Mouse (Mus musculus) intestine, embryonic 15.5 days (tissue): ENCODE data around the gene Nell1. TPM values are rescaled to one million over a fixed set of nuclear protein-coding genes. Genes with fewer than 3 reads are reported as not detected.

Source experiments
- ATAC-seq: fragments of 200-750 bp; cut with Nextera tagmentation; 2 replicates; pipeline ENCODE4 v1.8.0; 2017; ENCODE audit warnings: moderate TSS enrichment, moderate library complexity
- H3K27ac ChIP-seq: fragments of 300-500 bp; sonication (generic); 2 replicates; pipeline ENCODE4 v1.5.1; 2015; ENCODE audit warnings: mild to moderate bottlenecking, inconsistent platforms
- H3K27me3 ChIP-seq: fragments of 300-500 bp; sonication (generic); replicated peaks from 2 replicates; pipeline ENCODE4 v1.6.1; 2015; ENCODE audit warnings: inconsistent platforms
- H3K36me3 ChIP-seq: fragments of 300-500 bp; sonication (generic); 2 replicates; pipeline ENCODE4 v1.6.1; 2015; ENCODE audit warnings: inconsistent platforms
- H3K4me1 ChIP-seq: fragments of 300-500 bp; sonication (generic); replicated peaks from 2 replicates; pipeline ENCODE4 v1.6.1; 2015; ENCODE audit warnings: inconsistent platforms
- H3K4me2 ChIP-seq: fragments of 300-500 bp; sonication (generic); replicated peaks from 2 replicates; pipeline ENCODE4 v1.6.1; 2015; ENCODE audit warnings: mild to moderate bottlenecking, inconsistent platforms
- H3K4me3 ChIP-seq: fragments of 300-500 bp; sonication (generic); replicated peaks from 2 replicates; pipeline ENCODE4 v1.5.1; 2015; ENCODE audit warnings: inconsistent platforms
- H3K9ac ChIP-seq: fragments of 300-500 bp; sonication (generic); 2 replicates; pipeline ENCODE4 v1.6.1; 2015; ENCODE audit warnings: inconsistent platforms
- H3K9me3 ChIP-seq: fragments of 300-500 bp; sonication (generic); 2 replicates; pipeline ENCODE4 v1.6.1; 2016; ENCODE audit warnings: inconsistent platforms
- WGBS: fragments of 180-500 bp; shearing (Covaris S2); methylation state at CpG from one replicate; pipeline ENCODE4 v1.1.7; 2015; 5-methylcytosine and 5-hydroxymethylcytosine counted together
- polyA plus RNA-seq: library from polyadenylated mRNA; unstranded; fragments of >200 nt; fragmentation: Nextera tagmentation; extraction: Ambion mirVana; gene quantifications from 2 replicates; pipeline ENCODE4 v1.2.1, GENCODE M21; 2015

Nell1 gene
- polyA plus RNA-seq, 1 experiment from 2014 or later: 4.0 TPM

DNA sequence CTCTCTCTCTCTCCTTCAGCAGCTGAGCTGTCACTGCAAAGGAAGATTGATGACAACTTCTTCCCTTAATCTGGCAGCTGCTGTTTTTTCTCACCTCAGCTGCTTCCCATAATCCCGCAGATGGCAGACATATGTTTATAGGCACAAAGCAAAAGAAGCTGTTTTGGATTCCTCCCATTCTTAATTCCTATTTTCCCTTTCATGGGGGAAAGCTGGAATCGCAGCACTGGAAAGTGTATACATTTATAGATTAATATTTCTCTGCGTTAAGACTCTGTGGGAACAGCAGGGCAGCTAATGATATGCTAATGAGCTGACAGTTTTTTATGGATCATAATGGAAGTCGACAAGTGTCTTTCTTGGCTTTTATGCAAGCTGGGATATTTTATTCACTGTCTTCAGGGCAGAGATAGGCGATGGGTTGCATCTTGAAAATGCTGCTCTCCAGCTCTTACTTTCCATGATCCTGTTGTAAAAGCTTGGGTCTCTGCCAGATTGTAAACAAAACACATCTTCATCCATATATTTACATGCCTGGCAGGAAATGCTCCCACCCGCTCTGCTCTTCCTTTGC lies 236.1 kb downstream of the Nell1 start:
- WGBS: 26% methylated on average over 6 of the region's 6 CpGs
- ATAC-seq: peak; percentile 82

DNA sequence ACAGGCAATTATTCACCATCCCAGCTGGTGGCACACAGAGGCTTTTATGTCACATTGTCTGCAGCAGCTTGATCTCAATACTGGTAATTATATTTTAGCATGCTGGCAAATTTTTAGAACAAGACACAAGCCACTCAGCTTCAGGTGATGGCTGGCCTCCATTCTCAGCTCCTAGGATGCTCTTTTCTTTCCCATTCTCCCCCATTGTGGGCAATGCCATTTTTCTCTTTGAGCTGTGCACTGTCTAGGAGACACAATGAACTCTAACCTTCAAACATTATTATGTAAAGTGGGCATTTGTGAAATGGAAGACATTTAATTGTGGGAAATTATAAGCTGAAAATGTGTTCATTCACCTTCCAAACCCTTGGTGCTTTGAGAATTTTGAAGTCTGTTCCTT lies 247.2 kb downstream of the Nell1 start:
- Histone ChIP-seq H3K4me2 (no peak overlapping the region), H3K9me3 (no peaks in the 10 kb centered on the region), H3K4me3 (no peak overlapping the region), H3K36me3 (no peaks in the 10 kb centered on the region), H3K4me1 (no peaks in the 10 kb centered on the region), H3K27ac (no peak overlapping the region), H3K9ac (no peak overlapping the region), H3K27me3 (no peaks in the 10 kb centered on the region)
- no peak for ATAC-seq

More for the DNA sequence above, 236.1 kb downstream of the Nell1 start:
- Histone ChIP-seq H3K27ac (no peak overlapping the region), H3K4me1 (no peaks in the 10 kb centered on the region), H3K36me3 (no peaks in the 10 kb centered on the region), H3K9ac (no peak overlapping the region), H3K9me3 (no peaks in the 10 kb centered on the region), H3K27me3 (no peaks in the 10 kb centered on the region), H3K4me3 (no peak overlapping the region), H3K4me2 (no peak overlapping the region)

DNA sequence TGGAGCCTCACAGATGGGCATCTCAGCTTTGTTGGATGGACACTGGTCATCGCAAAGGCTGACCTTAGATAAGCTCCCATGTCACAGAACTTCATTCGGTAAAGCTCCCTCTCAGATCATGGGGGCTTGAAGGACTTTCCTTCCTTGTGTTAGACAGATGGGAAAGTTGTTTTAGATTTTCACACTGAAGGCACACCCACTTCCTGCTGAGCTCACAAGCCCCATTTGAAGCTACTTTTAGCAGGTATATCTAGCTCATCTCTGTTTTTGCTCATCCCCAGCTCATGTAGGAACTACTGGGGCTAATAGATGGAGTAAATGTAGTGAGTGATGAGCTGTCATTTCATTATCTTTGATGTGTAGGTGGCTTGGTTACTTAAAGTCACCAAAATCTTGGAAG lies 252.0 kb downstream of the Nell1 start:
- H3K4me1 ChIP-seq: no peaks in the 10 kb centered on the region
- no peak overlapping the region for H3K4me2 ChIP-seq
- ATAC-seq: no peak
- no peak overlapping the region for H3K27ac ChIP-seq
- H3K9me3 ChIP-seq: no peaks in the 10 kb centered on the region
- H3K27me3 ChIP-seq: no peaks in the 10 kb centered on the region
- H3K4me3 ChIP-seq: no peak overlapping the region
- no peaks in the 10 kb centered on the region for H3K36me3 ChIP-seq
- WGBS: 81% methylated on average over 2 of the region's 2 CpGs
- H3K9ac ChIP-seq: no peak overlapping the region

DNA sequence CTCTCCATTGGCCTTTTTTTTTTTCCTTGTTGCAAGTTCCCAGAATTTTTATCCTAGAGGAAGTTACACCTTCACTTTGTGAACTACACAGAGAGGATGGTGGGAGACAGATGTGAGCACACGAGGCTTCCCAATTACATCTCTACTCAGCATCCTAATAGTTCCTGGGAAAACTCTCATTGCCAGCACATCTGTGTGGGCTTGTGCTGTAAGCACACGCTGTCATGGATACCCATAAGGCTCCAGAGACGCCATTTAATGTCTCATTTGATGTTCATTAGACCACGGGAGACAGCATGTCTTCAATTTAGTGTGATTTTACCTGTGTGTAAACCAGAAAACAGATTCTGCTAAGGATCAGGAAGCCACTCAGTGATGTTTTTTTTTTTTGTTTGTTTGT lies 253.6 kb downstream of the Nell1 start:
- H3K27ac ChIP-seq: no peak overlapping the region
- 73% methylated on average over 4 of the region's 4 CpGs for WGBS
- H3K36me3 ChIP-seq: no peaks in the 10 kb centered on the region
- H3K4me3 ChIP-seq: no peak overlapping the region
- no peaks in the 10 kb centered on the region for H3K4me1 ChIP-seq
- H3K9me3 ChIP-seq: no peaks in the 10 kb centered on the region
- no peak overlapping the region for H3K4me2 ChIP-seq
- no peak for ATAC-seq
- H3K9ac ChIP-seq: no peak overlapping the region
- no peaks in the 10 kb centered on the region for H3K27me3 ChIP-seq

DNA sequence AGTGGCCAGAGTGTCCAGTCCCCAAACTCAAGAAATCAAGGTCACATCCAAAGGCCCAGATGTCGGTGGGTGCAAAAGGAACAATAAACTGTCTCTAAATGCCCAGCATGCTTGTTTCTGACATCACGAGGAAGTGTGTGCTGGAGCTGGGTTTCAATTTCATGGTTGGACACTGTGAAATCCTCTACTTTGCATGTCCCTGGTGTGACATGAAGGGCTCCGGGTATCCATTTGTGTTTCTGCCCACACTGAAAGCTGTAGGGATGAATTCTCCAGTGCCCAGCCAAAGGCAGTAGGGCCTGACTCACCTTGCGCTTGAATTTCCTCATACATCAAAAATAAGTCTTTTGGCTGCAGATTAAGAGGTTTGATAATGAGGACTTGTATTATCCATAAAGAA lies 266.5 kb downstream of the Nell1 start:
- no peak overlapping the region for H3K4me2 ChIP-seq
- ATAC-seq: no peak
- H3K27ac ChIP-seq: no peak overlapping the region
- no peak overlapping the region for H3K4me3 ChIP-seq
- H3K9ac ChIP-seq: no peak overlapping the region
- no peaks in the 10 kb centered on the region for H3K36me3 ChIP-seq
- WGBS: 90% methylated on average over 4 of the region's 4 CpGs
- H3K27me3 ChIP-seq: no peaks in the 10 kb centered on the region
- H3K9me3 ChIP-seq: no peaks in the 10 kb centered on the region
- H3K4me1 ChIP-seq: no peaks in the 10 kb centered on the region

DNA sequence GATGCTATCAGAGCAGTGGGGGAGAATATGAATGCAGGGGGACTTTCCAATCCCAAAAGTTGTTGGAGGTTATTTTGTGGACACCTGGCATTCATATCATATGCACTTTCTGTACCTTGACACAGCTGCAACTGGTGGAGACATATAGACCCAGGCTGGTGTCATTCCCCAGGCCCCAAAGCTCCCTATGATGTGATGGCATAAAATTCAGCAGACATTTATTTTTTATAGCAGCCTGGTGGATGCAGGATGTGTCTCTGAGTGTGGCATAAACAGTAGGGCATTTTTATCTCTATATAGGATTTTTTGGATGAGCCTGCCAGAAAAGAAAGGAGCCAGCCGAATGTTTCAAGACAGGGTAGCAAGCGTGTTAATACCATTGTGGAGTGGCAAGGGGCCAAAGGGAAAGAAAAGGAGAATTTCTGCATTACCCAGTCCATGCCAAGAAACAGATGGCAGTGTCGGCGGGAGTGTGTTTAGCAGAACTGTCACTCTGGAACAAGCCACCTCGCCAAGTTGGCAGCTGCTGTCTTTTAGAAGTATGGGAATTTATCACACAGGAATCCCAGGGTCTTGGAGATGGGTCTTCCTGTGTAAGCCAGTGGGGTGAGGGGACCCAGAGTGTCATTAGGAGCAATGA lies 267.1 kb downstream of the Nell1 start:
- H3K27ac ChIP-seq: no peak overlapping the region
- no peaks in the 10 kb centered on the region for H3K4me1 ChIP-seq
- no peak for ATAC-seq
- no peaks in the 10 kb centered on the region for H3K27me3 ChIP-seq
- WGBS: 55% methylated on average over 5 of the region's 5 CpGs
- H3K9me3 ChIP-seq: no peaks in the 10 kb centered on the region
- no peaks in the 10 kb centered on the region for H3K36me3 ChIP-seq
- no peak overlapping the region for H3K4me2 ChIP-seq
- H3K4me3 ChIP-seq: no peak overlapping the region
- H3K9ac ChIP-seq: no peak overlapping the region

DNA sequence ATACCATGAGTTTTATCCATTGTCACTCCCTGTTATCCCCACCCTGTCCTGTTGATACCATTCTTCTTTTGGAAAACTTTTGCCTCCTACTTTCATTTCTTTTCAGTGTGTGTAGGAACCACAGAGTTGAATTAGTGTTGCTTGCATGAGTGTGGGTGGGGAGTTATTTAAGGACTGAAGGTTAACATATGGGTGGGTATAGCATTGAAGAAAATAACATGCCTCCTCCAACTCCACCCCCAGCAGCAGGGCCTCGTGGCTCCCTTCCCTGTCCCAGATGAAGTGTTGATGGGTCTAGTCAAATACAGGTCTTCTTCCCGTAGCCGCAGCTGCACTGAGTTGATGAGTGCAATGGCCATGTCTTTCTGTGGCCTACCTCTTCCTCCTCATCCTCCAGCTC lies 278.5 kb downstream of the Nell1 start:
- H3K27ac ChIP-seq: no peak overlapping the region
- no peaks in the 10 kb centered on the region for H3K9me3 ChIP-seq
- no peaks in the 10 kb centered on the region for H3K36me3 ChIP-seq
- H3K4me3 ChIP-seq: no peak overlapping the region
- H3K4me2 ChIP-seq: no peak overlapping the region
- no peaks in the 10 kb centered on the region for H3K27me3 ChIP-seq
- WGBS: 82% methylated on average over 3 of the region's 3 CpGs
- ATAC-seq: no peak
- H3K9ac ChIP-seq: no peak overlapping the region
- H3K4me1 ChIP-seq: no peaks in the 10 kb centered on the region

DNA sequence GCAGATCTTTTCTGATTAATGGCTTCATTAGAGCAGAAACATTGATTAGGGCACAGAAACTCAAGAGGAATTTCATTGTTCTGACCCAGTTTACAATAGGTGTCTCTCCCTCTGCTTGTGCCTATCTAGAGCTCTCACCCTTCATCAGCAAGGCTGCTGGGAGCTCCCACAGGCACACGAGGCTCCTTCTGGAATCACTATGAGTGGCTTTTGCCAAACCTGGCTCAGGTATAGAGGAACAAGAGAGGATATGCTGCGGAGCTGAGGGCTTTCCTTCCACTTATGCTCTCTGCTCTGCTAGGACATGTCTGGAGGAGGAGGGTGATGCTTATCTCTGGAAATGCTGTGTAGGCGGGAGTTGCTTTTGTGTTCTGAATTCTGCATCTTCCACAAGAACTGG lies 285.4 kb downstream of the Nell1 start:
- no peak for ATAC-seq
- 75% methylated on average over 3 of the region's 3 CpGs for WGBS
- Histone ChIP-seq H3K27me3 (no peaks in the 10 kb centered on the region), H3K27ac (no peak overlapping the region), H3K9ac (no peak overlapping the region), H3K4me1 (no peaks in the 10 kb centered on the region), H3K4me3 (no peak overlapping the region), H3K9me3 (no peaks in the 10 kb centered on the region), H3K36me3 (no peaks in the 10 kb centered on the region), H3K4me2 (no peak overlapping the region)

DNA sequence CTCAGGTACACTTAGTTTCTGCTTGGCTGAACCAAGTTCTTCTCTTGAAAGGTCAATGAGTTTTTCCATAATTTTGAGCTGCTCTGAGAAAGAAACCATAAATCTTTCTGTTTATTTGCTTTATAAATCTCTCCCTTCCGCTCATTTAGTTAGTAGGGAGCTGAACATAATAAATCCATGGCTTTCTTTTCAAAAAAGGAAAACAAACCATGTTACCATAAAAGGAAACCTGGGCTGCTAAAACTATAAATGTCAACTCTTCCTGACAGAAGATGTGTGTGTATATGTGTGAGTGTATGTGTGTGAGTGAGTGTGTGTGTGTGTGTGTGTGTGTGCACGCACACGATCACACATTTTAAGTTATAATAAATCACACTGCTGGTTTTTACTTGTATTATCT lies 320.8 kb downstream of the Nell1 start:
- no peaks in the 10 kb centered on the region for H3K27me3 ChIP-seq
- WGBS: 45% methylated on average over 3 of the region's 3 CpGs
- no peak overlapping the region for H3K9ac ChIP-seq
- H3K4me1 ChIP-seq: no peaks in the 10 kb centered on the region
- no peak overlapping the region for H3K4me3 ChIP-seq
- no peaks in the 10 kb centered on the region for H3K9me3 ChIP-seq
- H3K4me2 ChIP-seq: no peak overlapping the region
- H3K27ac ChIP-seq: no peak overlapping the region
- no peak for ATAC-seq
- H3K36me3 ChIP-seq: no peaks in the 10 kb centered on the region

DNA sequence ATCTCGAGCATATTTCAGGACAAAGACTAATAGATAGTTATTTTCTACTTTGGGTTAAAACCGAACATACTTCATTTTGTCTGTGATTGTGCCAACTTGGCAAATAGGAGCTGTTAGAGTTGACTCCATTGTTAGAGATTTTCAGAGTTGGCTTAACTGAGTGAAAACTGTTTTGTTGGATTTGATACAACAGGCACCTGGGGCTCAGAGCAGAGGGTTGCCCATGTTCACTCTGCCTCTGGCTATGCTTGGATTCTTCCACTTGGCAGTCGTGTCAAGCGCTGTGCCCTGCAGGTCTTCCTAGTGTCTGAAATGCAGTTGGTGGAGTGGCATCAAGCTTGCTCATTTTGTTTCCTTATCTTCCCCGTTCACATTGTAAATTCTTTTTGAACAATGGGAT lies 363.6 kb downstream of the Nell1 start:
- 82% methylated on average over 5 of the region's 5 CpGs for WGBS
- Histone ChIP-seq H3K4me2 (no peak overlapping the region), H3K36me3 (no peaks in the 10 kb centered on the region), H3K4me1 (no peaks in the 10 kb centered on the region), H3K27ac (no peak overlapping the region), H3K27me3 (no peaks in the 10 kb centered on the region), H3K4me3 (no peak overlapping the region), H3K9ac (no peak overlapping the region), H3K9me3 (no peaks in the 10 kb centered on the region)
- ATAC-seq: no peak

DNA sequence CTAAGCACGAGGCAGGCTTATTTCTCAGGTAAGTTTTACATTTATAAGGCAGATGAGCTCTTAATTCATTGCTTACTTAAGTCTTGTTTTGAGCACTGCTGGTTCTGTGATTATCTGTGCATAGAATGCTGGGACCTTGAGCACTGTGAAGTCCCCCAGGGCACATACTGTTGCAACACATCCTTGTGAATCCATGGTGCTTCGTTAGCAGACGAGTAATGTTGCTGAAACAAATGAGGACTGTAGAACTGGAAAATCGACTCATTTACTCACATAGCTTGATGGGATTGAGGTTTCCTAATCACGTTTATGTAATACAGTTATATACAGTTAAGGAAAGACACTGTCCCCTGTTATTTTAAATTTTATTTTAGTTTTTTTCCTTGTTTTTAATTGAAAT lies 364.1 kb downstream of the Nell1 start:
- H3K27ac ChIP-seq: no peak overlapping the region
- H3K36me3 ChIP-seq: no peaks in the 10 kb centered on the region
- H3K4me1 ChIP-seq: no peaks in the 10 kb centered on the region
- no peak for ATAC-seq
- H3K4me2 ChIP-seq: no peak overlapping the region
- WGBS: 73% methylated on average over 5 of the region's 5 CpGs
- no peaks in the 10 kb centered on the region for H3K9me3 ChIP-seq
- H3K9ac ChIP-seq: no peak overlapping the region
- no peaks in the 10 kb centered on the region for H3K27me3 ChIP-seq
- no peak overlapping the region for H3K4me3 ChIP-seq

DNA sequence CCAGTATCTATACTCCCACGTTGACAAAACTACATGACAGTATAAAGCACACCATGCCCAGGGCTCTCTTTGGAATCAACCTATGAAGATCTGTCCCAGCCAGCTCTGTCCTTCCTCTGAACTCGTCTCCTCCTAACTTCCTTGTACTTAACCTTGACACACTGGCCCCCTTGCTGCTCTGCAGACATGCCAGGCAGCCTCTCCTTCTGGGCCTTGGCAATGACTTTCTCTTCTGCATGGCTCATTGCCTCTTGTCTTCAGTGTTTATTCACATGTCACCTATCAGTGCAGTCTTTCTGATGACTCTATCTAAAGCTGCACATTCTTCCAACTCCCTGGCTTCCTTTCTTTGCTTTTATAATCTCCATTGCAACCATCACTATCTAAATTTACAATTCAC lies 376.9 kb downstream of the Nell1 start:
- no peak overlapping the region for H3K4me3 ChIP-seq
- no peak for ATAC-seq
- no peak overlapping the region for H3K27ac ChIP-seq
- H3K4me1 ChIP-seq: no peaks in the 10 kb centered on the region
- 54% methylated on average over 2 of the region's 2 CpGs for WGBS
- no peak overlapping the region for H3K9ac ChIP-seq
- H3K36me3 ChIP-seq: no peaks in the 10 kb centered on the region
- no peak overlapping the region for H3K4me2 ChIP-seq
- H3K9me3 ChIP-seq: no peaks in the 10 kb centered on the region
- H3K27me3 ChIP-seq: no peaks in the 10 kb centered on the region

DNA sequence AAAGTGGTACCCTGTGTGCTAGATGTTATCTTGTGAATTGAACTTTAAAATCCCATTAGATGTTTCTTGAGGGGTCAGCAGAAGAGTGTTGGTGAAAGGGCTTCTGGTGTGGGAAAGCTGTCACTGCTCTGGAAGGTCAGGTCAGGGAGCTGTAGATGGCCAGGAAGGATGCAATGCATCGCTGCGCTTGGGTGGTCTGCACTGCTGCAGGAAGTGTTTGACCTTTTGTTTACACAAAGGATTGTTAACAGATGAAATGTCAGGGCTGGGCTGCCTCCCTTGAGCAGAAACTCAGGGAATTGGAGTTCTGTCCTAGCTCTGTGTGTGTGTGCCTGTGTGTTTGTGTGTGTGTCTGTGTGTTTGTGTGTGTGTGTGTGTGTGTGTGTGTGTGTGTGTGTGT lies 382.5 kb downstream of the Nell1 start:
- 2% methylated on average over 2 of the region's 2 CpGs for WGBS
- ATAC-seq: no peak
- no peaks in the 10 kb centered on the region for H3K4me1 ChIP-seq
- no peaks in the 10 kb centered on the region for H3K27me3 ChIP-seq
- H3K4me2 ChIP-seq: no peak overlapping the region
- H3K27ac ChIP-seq: no peak overlapping the region
- no peak overlapping the region for H3K4me3 ChIP-seq
- no peak overlapping the region for H3K9ac ChIP-seq
- H3K36me3 ChIP-seq: no peaks in the 10 kb centered on the region
- no peaks in the 10 kb centered on the region for H3K9me3 ChIP-seq
